Mouse (Mus musculus) spleen, adult 2 months (tissue): ENCODE measurements around the gene Ccdc114.

Source experiments
- CTCF ChIP-seq: fragments of 200-500 bp; IDR thresholded peaks from 2 replicates; pipeline ENCODE4 v1.5.1; 2011; ENCODE audit warnings: mild to moderate bottlenecking, inconsistent platforms; ENCODE audit not compliant: insufficient read depth, insufficient read length, insufficient replicate concordance; ENCODE audit errors: extremely low read depth
- POLR2A ChIP-seq: fragments of 200-500 bp; IDR thresholded peaks from 2 replicates; pipeline ENCODE4 v1.6.1; 2011; ENCODE audit warnings: low read depth, low read length, inconsistent platforms

DNA sequence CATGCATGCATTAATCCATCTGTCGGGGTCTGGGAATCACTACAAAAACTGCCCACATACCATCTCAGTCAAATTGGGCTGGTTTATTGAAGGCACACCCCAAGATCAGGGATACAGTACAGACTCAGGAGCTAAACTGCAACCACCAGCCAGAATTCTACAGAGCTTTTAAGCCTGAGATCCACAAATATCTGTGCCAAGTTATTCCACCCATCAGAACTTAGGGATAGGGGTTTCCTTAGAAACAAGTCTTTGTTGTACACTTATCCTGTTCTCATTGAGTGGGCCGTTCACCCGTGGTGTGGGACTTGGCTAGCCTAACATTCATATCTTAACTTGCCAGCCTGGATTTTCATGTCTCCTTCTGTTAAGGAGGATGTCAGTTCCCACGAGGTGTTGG is 25.2 kb downstream of the Ccdc114 start:
- no peak for TF ChIP-seq POLR2A
- no peak for TF ChIP-seq CTCF
